ENCODE assay signal across 8 mouse cellular contexts in the genomic region with DNA sequence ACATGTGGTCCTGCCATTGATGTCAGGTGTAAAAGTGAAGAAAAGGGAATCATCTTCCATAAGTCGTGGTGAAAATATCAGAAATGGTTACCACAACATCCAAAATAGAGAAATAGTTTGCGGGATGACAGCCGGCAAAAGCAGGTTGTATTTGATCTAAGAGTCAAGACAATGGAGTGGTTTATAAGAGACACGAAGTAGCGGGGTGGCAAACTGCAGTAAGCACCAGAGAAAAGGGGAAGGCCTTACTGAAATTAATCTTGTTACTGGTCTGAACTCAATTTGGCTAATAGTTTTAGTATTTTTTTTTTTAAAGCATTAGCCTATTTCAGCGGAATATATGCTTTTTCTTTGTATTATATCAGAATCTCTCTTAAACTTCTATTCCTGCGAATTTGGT. TPM values are rescaled to one million over a fixed set of nuclear protein-coding genes. Genes with fewer than 3 reads are reported as not detected.
DNase-seq lines count a peak whose midpoint lies in the region; ATAC-seq and TF ChIP-seq lines count a peak whose summit lies in the region.

No protein-coding gene starts in this region.

- peak overlapping the region; percentile 94 for H3K4me3 ChIP-seq in kidney, postnatal 0 days (replicated peaks; ENCODE audit: low read depth, low read length)
- H3K4me3 ChIP-seq in embryonic facial prominence, embryonic 13.5 days, result peak overlapping the region; percentile 86
- peak overlapping the region; percentile 86 for H3K4me3 ChIP-seq in intestine, embryonic 16.5 days (ENCODE audit: low read length)
- no peak overlapping the region for H3K4me3 ChIP-seq in neural tube, embryonic 12.5 days

- WGBS in kidney, postnatal 0 days, result 9% methylated on average over 7 of the region's 7 CpGs
- WGBS in embryonic facial prominence, embryonic 13.5 days, result 5% methylated on average over 7 of the region's 7 CpGs
- 8% methylated on average over 7 of the region's 7 CpGs for WGBS in intestine, embryonic 16.5 days
- WGBS in neural tube, embryonic 12.5 days, result 15% methylated on average over 7 of the region's 7 CpGs

- H3K4me2 ChIP-seq in kidney, postnatal 0 days (ENCODE audit: low read length), result peak overlapping the region; percentile 88
- peak overlapping the region; percentile 71 for H3K4me2 ChIP-seq in embryonic facial prominence, embryonic 13.5 days
- peak overlapping the region; percentile 55 for H3K4me2 ChIP-seq in intestine, embryonic 16.5 days (ENCODE audit: low read depth, low read length)
- peak overlapping the region; percentile 67 for H3K4me2 ChIP-seq in neural tube, embryonic 12.5 days (replicated peaks)

- peaks cover 10% of the 10 kb centered on the region for H3K4me1 ChIP-seq in kidney, postnatal 0 days (replicated peaks; ENCODE audit: insufficient read depth, low read length)
- H3K4me1 ChIP-seq in embryonic facial prominence, embryonic 13.5 days, result peaks cover 34% of the 10 kb centered on the region
- peaks cover 14% of the 10 kb centered on the region for H3K4me1 ChIP-seq in intestine, embryonic 16.5 days (ENCODE audit: control insufficient read depth, insufficient read depth, low read length)
- peaks cover 23% of the 10 kb centered on the region for H3K4me1 ChIP-seq in neural tube, embryonic 12.5 days

- no peak for ATAC-seq in kidney, postnatal 0 days (replicated peaks; ENCODE audit: low FRiP score, low read depth)
- no peak for ATAC-seq in embryonic facial prominence, embryonic 13.5 days (ENCODE audit: insufficient number of reproducible peaks, insufficient read depth, low FRiP score, low TSS enrichment, low read depth)
- ATAC-seq in intestine, embryonic 16.5 days, result no peak
- no peak for ATAC-seq in neural tube, embryonic 12.5 days (ENCODE audit: low FRiP score, low read depth)
- no peak for ATAC-seq in monocyte, adult 5-6 weeks (replicated peaks; ENCODE audit: insufficient number of reproducible peaks, low FRiP score, low TSS enrichment, poor library complexity, severe bottlenecking)

- no peaks in the 10 kb centered on the region for H3K36me3 ChIP-seq in kidney, postnatal 0 days (ENCODE audit: insufficient read depth, low read length)
- H3K36me3 ChIP-seq in embryonic facial prominence, embryonic 13.5 days, result no peaks in the 10 kb centered on the region
- no peaks in the 10 kb centered on the region for H3K36me3 ChIP-seq in intestine, embryonic 16.5 days (ENCODE audit: control insufficient read depth, insufficient read depth, low read length)
- H3K36me3 ChIP-seq in neural tube, embryonic 12.5 days, result no peaks in the 10 kb centered on the region

- no peak for DNase-seq in kidney, postnatal 0 days (ENCODE audit: low spot score)
- DNase-seq in kidney, postnatal 14 days, result no peak
- no peak for DNase-seq in thymus, postnatal 14 days
- DNase-seq in cerebellum, postnatal 36 days, result no peak

- H3K9me3 ChIP-seq in kidney, postnatal 0 days (replicated peaks; ENCODE audit: low read length), result no peaks in the 10 kb centered on the region
- no peaks in the 10 kb centered on the region for H3K9me3 ChIP-seq in embryonic facial prominence, embryonic 13.5 days
- no peaks in the 10 kb centered on the region for H3K9me3 ChIP-seq in intestine, embryonic 16.5 days (ENCODE audit: control insufficient read depth, low read length)
- H3K9me3 ChIP-seq in neural tube, embryonic 12.5 days, result no peaks in the 10 kb centered on the region

- H3K27ac ChIP-seq in kidney, postnatal 0 days, result no peak overlapping the region
- peak overlapping the region; percentile 98; the same call in 1 of the 2 replicates for H3K27ac ChIP-seq in embryonic facial prominence, embryonic 13.5 days
- H3K27ac ChIP-seq in intestine, embryonic 16.5 days (ENCODE audit: low read length), result no peak overlapping the region
- H3K27ac ChIP-seq in neural tube, embryonic 12.5 days, result no peak overlapping the region

- H3K9ac ChIP-seq in kidney, postnatal 0 days (ENCODE audit: low read depth, low read length), result no peak overlapping the region
- no peak overlapping the region for H3K9ac ChIP-seq in embryonic facial prominence, embryonic 13.5 days
- H3K9ac ChIP-seq in intestine, embryonic 16.5 days (ENCODE audit: low read depth, low read length), result peak overlapping the region; percentile 86; the same call in 1 of the 2 replicates
- H3K9ac ChIP-seq in neural tube, embryonic 12.5 days, result 0 out of 2 replicates have a peak overlapping the region, but pooled peaks have one; percentile 14

- no peaks in the 10 kb centered on the region for H3K27me3 ChIP-seq in kidney, postnatal 0 days (ENCODE audit: insufficient read depth, low read length)
- H3K27me3 ChIP-seq in embryonic facial prominence, embryonic 13.5 days, result no peaks in the 10 kb centered on the region
- no peaks in the 10 kb centered on the region for H3K27me3 ChIP-seq in intestine, embryonic 16.5 days (replicated peaks; ENCODE audit: control insufficient read depth, insufficient read depth, low read length)
- no peaks in the 10 kb centered on the region for H3K27me3 ChIP-seq in neural tube, embryonic 12.5 days (replicated peaks)

- TF ChIP-seq CTCF in kidney, postnatal 0 days (IDR thresholded peaks at IDR 0.05; ENCODE audit: low read depth), result no peak

RNA-seq across cellular contexts. Expression of a gene that starts 2.7 kb away (rescaled TPM):
- 52.6 and 53.5 TPM in 2 replicates for polyA plus RNA-seq in kidney, postnatal 0 days (2015; fragmentation: Nextera tagmentation; extraction: Ambion mirVana)
- polyA plus RNA-seq in embryonic facial prominence, embryonic 13.5 days (2015; fragmentation: Nextera tagmentation; extraction: Ambion mirVana), result 46.6 and 54.8 TPM in 2 replicates
- polyA plus RNA-seq in intestine, embryonic 16.5 days (2015; fragmentation: Nextera tagmentation; extraction: Ambion mirVana), result 20.0 and 21.2 TPM in 2 replicates
- 83.1 and 88.1 TPM in 2 replicates for polyA plus RNA-seq in neural tube, embryonic 12.5 days (2016; fragmentation: Nextera tagmentation; extraction: Ambion mirVana)
- total RNA-seq in monocyte, adult 5-6 weeks (2017), result 150 to 232 TPM (median 173 TPM) in 3 replicates

Comparison
In these comparisons a context has a peak if more than half of its experiments do, and no peak if none do; other contexts are left out.
1. H3K9ac ChIP-seq: peak in intestine, embryonic 16.5 days (single experiment) and neural tube, embryonic 12.5 days (single experiment); none in kidney, postnatal 0 days (single experiment) and embryonic facial prominence, embryonic 13.5 days (single experiment).
2. Peak in every context shown above with its lines, with median percentiles within 50 percentile points of each other: H3K4me2 ChIP-seq.